Mouse (Mus musculus): ENCODE measurements at regions not wholly inside any gene's neighbourhood (a gene's known extent, or its start where the extent isn't known, plus 50 kb on each side); places are given as distances from the start of the nearest gene placed in this dataset.

DNA sequence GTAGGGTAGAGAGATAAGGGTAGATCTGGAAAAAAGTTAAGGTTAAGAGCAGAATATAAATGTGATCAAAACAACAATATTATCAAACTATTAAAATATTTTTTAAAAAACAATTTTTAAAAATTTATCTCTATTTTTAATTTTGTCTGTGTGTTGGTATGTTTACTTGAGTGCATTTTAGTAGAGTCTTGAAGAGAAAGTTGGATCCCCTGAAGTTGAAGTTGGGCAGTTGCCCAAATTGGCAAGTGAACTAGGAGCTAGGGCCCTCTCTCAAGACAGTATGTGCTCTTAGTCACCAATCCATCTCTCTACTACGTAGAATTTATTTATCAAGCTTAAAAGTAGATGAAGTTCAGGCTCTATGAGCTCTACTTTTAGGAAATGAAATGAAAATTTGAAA is 59.9 kb downstream of the Adamts1 start:
- Histone ChIP-seq H3K36me3 (replicated peaks) (no peaks in the 10 kb centered on the region), H3K27me3 (no peaks in the 10 kb centered on the region), H3K27ac (no peak overlapping the region), H3K4me1 (no peaks in the 10 kb centered on the region), H3K9ac (no peak overlapping the region), H3K4me2 (no peak overlapping the region), H3K4me3 (replicated peaks) (no peak overlapping the region), H3K9me3 (no peaks in the 10 kb centered on the region)
- 74% methylated on average over 1 of the region's 1 CpGs for WGBS
- no peak for ATAC-seq (ENCODE audit: low FRiP score)

DNA sequence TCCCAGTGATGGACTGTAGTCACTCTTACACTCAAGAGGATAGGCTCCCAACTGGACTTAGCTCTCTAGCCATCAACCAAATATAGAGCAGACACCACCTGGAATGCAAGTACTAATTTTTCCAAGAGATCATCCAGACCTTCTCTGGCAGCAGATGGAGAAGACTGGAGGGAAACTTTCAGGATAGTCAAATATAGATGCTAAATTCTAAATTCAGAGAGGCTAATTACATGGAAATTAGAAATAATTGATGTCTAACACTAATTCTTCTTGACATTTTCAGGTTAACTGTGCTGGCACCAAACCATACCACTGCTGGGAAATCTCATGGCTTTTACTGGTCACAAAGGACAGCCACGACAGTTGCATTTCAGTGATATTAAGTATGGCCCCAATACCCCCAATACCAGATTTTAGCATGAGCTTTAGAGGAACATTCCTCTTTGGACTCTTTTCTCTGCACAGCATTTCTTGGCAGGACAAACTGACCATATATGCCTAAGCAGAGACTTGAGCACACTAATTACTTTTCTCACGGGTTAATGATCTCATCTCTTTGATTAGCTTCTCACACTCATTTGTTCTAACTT is 64.2 kb downstream of the Adamts1 start:
- Histone ChIP-seq H3K36me3 (replicated peaks) (no peaks in the 10 kb centered on the region), H3K4me2 (no peak overlapping the region), H3K4me3 (replicated peaks) (no peak overlapping the region), H3K4me1 (no peaks in the 10 kb centered on the region), H3K9ac (no peak overlapping the region), H3K9me3 (no peaks in the 10 kb centered on the region), H3K27me3 (no peaks in the 10 kb centered on the region), H3K27ac (no peak overlapping the region)
- no peak for ATAC-seq (ENCODE audit: low FRiP score)
- WGBS = 80% methylated on average over 2 of the region's 2 CpGs

DNA sequence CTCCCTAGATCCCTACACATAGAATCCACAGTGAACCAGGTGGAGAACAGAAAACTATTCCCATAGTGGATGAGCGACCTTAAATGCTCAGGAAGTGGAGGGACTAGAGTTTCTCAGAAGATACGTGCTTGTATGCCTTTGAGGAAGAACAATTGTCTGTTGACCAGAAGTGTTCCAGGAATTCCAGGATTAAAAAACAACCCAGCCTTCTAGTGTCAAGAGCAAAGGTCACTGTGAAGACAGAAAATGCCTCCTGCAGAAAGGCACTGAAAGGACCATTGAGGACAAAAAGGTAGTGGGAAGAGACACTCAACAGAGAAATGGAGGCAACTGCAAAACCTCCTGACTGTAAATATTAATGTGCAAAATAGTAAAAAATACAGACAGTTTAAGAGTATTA is 74.9 kb downstream of the Adamts1 start:
- no peak overlapping the region for H3K4me3 ChIP-seq (replicated peaks)
- ATAC-seq (ENCODE audit: low FRiP score) = no peak
- no peaks in the 10 kb centered on the region for H3K9me3 ChIP-seq
- WGBS = 72% methylated on average over 2 of the region's 2 CpGs
- no peaks in the 10 kb centered on the region for H3K36me3 ChIP-seq (replicated peaks)
- no peak overlapping the region for H3K27ac ChIP-seq
- no peaks in the 10 kb centered on the region for H3K4me1 ChIP-seq
- no peaks in the 10 kb centered on the region for H3K27me3 ChIP-seq
- no peak overlapping the region for H3K9ac ChIP-seq
- H3K4me2 ChIP-seq = no peak overlapping the region

DNA sequence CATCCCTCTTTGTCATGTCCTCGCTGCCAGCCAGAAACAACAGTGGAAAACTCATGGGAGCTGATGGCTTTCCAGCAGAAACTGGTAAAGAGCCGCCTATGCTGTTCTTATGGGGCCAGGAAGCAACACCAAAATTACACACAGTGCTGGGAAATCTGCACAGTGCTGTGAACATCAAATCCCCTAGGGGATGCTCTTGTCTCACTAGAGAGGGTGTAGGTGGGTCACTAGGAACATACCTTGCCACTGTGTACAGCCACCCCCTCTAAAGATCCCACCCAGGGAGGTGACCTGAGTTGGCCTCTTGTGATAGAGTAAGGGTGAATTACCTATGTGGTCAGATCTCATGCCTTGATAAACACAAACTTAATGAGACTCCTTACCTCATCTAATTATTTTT is 80.9 kb downstream of the Adamts1 start:
- WGBS = 75% methylated on average over 2 of the region's 2 CpGs
- H3K4me2 ChIP-seq = no peak overlapping the region
- H3K4me3 ChIP-seq (replicated peaks) = no peak overlapping the region
- H3K9ac ChIP-seq = no peak overlapping the region
- no peaks in the 10 kb centered on the region for H3K36me3 ChIP-seq (replicated peaks)
- no peaks in the 10 kb centered on the region for H3K9me3 ChIP-seq
- no peaks in the 10 kb centered on the region for H3K4me1 ChIP-seq
- H3K27me3 ChIP-seq = no peaks in the 10 kb centered on the region
- no peak for ATAC-seq (ENCODE audit: low FRiP score)
- H3K27ac ChIP-seq = no peak overlapping the region

DNA sequence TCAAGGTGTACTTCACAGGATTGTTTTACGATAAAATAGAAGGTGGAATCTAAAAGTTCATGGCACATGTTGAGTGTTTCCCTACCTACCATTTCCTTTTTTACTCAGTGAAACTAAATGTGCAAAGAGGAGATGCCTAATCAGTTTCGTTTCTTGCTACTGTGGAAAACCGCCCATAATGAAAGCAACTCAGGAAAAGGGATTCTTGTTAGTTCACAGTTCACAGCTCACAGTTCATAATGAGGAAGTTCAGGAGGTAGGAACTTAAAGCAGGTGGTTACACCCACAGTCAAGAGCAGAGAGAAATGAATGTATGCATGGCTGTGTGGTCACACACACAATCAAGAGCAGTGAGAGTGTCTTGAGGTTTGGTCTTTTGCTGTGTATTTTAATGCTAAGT is 90.6 kb downstream of the Adamts1 start:
- Histone ChIP-seq H3K4me2 (no peak overlapping the region), H3K27ac (no peak overlapping the region), H3K4me1 (no peaks in the 10 kb centered on the region), H3K36me3 (replicated peaks) (no peaks in the 10 kb centered on the region), H3K9ac (no peak overlapping the region), H3K4me3 (replicated peaks) (no peak overlapping the region), H3K27me3 (no peaks in the 10 kb centered on the region), H3K9me3 (no peaks in the 10 kb centered on the region)
- no peak for ATAC-seq (ENCODE audit: low FRiP score)
- 93% methylated on average over 3 of the region's 3 CpGs for WGBS

DNA sequence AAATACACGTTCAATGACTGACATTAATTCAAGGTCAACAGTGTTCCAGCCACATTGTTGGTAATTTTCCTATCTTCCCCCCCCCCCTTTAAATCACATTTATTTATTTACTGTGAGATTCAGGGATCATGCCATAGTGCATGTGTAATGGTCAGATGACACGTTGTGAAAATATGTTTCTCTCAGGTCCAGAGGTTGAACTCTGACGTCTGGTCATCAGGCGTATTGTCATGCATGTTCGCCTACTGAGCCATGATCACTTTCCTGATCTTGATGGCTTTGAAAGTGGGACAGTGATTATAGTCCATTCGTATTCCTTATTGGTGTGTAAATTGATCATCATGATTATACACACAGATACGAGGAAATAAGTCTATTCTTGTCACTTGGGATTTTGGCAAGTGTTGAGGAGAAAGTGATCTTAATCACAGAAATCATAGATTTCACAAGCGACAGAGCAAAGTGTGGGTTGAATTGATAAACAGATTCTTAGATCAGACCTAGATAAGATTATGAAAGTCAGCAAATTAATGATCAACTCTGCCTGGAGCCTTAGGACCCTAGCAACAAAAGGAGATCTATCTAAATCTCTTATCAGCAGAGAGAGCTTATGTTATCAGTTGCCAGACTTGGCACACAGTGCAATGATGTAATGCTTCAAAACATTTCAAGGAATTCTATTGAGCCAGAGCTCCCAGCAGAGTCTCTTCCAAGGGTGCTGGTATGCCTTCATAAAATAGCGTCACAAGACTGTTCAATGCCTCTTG is 98.5 kb downstream of the Adamts1 start:
- no peaks in the 10 kb centered on the region for H3K4me1 ChIP-seq
- no peak overlapping the region for H3K4me2 ChIP-seq
- no peak for ATAC-seq (ENCODE audit: low FRiP score)
- no peak overlapping the region for H3K27ac ChIP-seq
- no peaks in the 10 kb centered on the region for H3K27me3 ChIP-seq
- no peak overlapping the region for H3K9ac ChIP-seq
- no peaks in the 10 kb centered on the region for H3K9me3 ChIP-seq
- H3K4me3 ChIP-seq (replicated peaks) = no peak overlapping the region
- no peaks in the 10 kb centered on the region for H3K36me3 ChIP-seq (replicated peaks)
- WGBS = 86% methylated on average over 9 of the region's 9 CpGs

DNA sequence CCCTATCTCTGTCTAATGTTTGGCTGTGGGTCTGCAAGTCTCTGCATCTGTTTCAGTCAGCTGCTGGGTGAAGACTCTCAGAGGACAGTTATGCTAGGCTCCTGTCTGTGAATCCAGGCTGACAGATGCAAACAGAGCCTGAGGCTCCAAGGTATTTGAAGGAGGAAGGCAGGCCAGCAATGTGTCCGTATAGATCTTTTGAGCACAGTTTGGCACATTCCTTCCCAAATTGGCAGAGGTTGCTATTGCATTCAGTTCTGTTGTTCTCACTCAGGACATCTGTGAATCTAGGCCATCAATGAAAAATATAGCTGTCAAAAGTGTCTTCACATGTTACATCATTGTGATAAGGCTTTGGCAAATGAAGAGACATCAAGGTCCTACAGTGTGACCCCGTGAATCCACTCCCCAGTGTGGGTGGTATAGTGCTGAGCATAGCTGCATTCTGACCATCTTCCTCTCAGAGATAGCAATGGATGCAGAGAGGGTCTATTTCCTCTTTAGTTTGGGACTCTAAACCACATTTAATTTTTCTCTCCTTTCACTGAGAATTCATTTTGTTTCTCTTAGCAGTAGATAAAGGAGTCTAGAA is 99.9 kb downstream of the Adamts1 start:
- Histone ChIP-seq H3K9ac (no peak overlapping the region), H3K4me1 (no peaks in the 10 kb centered on the region), H3K36me3 (replicated peaks) (no peaks in the 10 kb centered on the region), H3K27me3 (no peaks in the 10 kb centered on the region), H3K27ac (no peak overlapping the region), H3K9me3 (no peaks in the 10 kb centered on the region), H3K4me3 (replicated peaks) (no peak overlapping the region), H3K4me2 (no peak overlapping the region)
- WGBS = 88% methylated on average over 2 of the region's 2 CpGs
- ATAC-seq (ENCODE audit: low FRiP score) = no peak

DNA sequence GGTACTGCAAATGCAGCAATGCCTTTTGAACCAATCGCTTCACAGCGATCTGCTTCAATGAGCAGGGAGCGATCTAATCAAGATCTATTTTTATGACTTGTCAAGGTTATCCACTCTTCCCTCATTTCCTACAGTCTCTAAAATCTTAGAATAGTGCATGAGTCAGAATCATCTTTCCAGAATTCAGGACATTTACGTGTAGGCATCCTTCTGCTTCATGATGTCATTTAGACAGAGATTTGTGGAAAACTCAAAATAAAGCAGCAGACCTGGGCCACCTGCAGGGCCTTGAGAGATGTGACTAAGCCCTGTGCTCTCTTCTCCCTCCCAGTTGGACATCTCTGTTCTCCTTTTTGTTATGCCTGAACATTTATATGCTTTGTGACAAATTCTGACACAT is 103.6 kb downstream of the Adamts1 start:
- no peaks in the 10 kb centered on the region for H3K36me3 ChIP-seq (replicated peaks)
- no peak overlapping the region for H3K4me2 ChIP-seq
- no peak overlapping the region for H3K4me3 ChIP-seq (replicated peaks)
- H3K9me3 ChIP-seq = no peaks in the 10 kb centered on the region
- WGBS = 87% methylated on average over 4 of the region's 4 CpGs
- no peaks in the 10 kb centered on the region for H3K4me1 ChIP-seq
- no peak for ATAC-seq (ENCODE audit: low FRiP score)
- H3K27me3 ChIP-seq = no peaks in the 10 kb centered on the region
- no peak overlapping the region for H3K9ac ChIP-seq
- no peak overlapping the region for H3K27ac ChIP-seq

DNA sequence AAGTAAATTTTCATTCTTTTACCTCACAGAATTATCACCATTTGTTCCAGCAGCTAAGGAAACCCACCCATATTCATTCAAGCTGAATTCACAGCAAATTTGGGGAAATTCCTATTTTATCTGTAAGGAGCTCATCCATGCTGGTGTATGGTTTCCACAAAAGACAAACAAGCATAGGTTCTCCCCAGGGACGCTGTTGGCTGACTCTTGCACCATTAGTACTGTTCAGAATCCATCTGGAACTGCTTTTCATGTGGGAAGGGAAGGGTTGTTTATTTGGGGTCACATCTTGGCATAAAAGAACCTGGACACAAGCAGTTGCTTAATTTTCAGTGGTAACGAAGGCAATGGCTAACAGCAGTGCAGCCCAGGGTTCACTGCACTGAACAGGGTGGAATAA is 120.2 kb downstream of the Adamts1 start:
- H3K4me1 ChIP-seq = peaks cover 5% of the 10 kb centered on the region; the same call in 1 of the 2 replicates
- no peaks in the 10 kb centered on the region for H3K27me3 ChIP-seq
- ATAC-seq (ENCODE audit: low FRiP score) = no peak
- H3K36me3 ChIP-seq (replicated peaks) = no peaks in the 10 kb centered on the region
- 71% methylated on average over 2 of the region's 2 CpGs for WGBS
- no peak overlapping the region for H3K9ac ChIP-seq
- H3K4me3 ChIP-seq (replicated peaks) = no peak overlapping the region
- H3K27ac ChIP-seq = no peak overlapping the region
- no peaks in the 10 kb centered on the region for H3K9me3 ChIP-seq
- H3K4me2 ChIP-seq = no peak overlapping the region

DNA sequence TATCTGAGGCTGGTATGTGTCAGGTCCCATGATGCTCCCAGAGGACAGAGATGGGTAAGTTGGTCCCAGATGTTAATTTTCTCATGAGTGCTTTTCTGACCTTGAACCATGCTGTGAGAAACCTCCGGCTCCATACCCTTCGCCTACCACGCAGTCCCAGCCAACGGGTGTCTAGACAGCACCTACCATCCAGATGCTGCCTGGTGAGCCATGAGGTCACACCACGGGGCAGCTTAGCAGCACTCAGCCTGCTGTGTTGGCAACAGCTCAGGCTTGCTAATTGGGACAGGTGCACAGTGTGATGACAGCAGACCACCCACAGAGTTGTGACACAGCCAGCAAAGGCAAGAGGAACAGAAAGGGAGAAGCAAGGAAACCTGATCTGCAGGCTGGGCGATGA is 122.6 kb downstream of the Adamts1 start:
- no peaks in the 10 kb centered on the region for H3K9me3 ChIP-seq
- WGBS = 56% methylated on average over 6 of the region's 6 CpGs
- H3K4me1 ChIP-seq = peaks cover 5% of the 10 kb centered on the region; the same call in 1 of the 2 replicates
- no peak overlapping the region for H3K27ac ChIP-seq
- H3K36me3 ChIP-seq (replicated peaks) = no peaks in the 10 kb centered on the region
- ATAC-seq (ENCODE audit: low FRiP score) = peak; percentile 77; the same call in 1 of the 2 replicates
- H3K9ac ChIP-seq = no peak overlapping the region
- no peak overlapping the region for H3K4me3 ChIP-seq (replicated peaks)
- no peaks in the 10 kb centered on the region for H3K27me3 ChIP-seq
- H3K4me2 ChIP-seq = no peak overlapping the region

DNA sequence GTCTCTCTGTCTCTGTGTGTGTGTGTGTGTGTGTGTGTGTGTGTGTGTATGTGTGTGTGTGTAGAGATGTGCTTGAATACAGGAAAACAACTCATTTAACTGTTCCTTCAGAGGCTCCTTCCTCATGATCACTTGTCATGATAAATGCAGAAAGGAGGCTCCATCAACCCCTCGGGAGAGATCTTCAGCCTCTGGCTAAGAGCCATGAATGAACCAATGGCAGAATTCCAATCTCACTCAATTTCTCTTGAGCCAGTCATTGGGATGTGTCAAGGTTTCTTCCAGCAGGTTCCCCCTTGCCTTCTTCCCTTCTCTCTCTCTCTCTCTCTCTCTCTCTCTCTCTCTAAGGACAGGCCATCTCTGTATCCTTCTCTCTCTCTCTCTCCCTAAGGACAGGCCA is 124.1 kb downstream of the Adamts1 start:
- no peak overlapping the region for H3K27ac ChIP-seq
- WGBS = 63% methylated on average over 1 of the region's 1 CpGs
- no peaks in the 10 kb centered on the region for H3K9me3 ChIP-seq
- no peaks in the 10 kb centered on the region for H3K36me3 ChIP-seq (replicated peaks)
- no peak overlapping the region for H3K4me3 ChIP-seq (replicated peaks)
- no peaks in the 10 kb centered on the region for H3K27me3 ChIP-seq
- peaks cover 5% of the 10 kb centered on the region; the same call in 1 of the 2 replicates for H3K4me1 ChIP-seq
- no peak for ATAC-seq (ENCODE audit: low FRiP score)
- no peak overlapping the region for H3K9ac ChIP-seq
- H3K4me2 ChIP-seq = no peak overlapping the region

DNA sequence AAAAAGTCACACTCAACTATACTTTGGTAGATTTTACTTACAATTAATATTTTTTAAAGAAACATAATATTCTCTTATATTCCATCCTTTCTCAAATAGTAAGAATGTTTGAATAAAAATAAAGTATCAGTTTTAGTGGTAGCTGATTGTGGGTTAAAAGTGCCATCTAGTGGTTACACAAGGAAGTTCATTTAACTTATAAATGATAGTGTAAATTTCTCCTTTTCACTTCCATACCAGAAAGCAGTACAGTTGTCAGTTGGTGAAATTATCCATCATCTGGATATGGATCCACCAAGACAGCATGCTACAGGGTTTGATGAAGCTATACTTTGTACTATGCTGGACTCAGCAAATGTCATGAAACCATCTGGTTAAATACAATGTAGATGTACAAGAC is 124.7 kb downstream of the Adamts1 start:
- no peaks in the 10 kb centered on the region for H3K36me3 ChIP-seq (replicated peaks)
- peak; percentile 54; the same call in 1 of the 2 replicates for ATAC-seq (ENCODE audit: low FRiP score)
- no peak overlapping the region for H3K27ac ChIP-seq
- H3K4me1 ChIP-seq = peaks cover 5% of the 10 kb centered on the region; the same call in 1 of the 2 replicates
- no peak overlapping the region for H3K4me2 ChIP-seq
- no peak overlapping the region for H3K9ac ChIP-seq
- H3K27me3 ChIP-seq = no peaks in the 10 kb centered on the region
- H3K9me3 ChIP-seq = no peaks in the 10 kb centered on the region
- no peak overlapping the region for H3K4me3 ChIP-seq (replicated peaks)

DNA sequence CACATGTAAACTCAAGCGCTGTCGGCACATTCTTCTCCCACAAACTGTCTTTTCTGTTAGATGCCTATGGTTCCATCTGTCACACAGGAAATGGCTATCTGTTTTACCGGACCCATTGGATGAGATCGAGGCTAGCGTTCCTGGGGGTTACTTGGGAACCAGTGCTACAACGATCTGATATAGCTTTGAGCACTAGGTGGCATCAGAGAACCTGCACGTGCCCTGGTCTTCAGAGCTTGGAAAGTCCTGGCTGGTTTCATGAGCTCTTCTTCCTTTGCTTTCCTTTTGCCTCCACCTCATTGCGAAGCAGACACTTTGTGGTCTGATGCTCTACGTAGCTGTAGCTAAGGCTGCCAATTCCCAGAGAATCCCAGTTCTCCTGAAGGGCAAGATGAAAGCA is 123.8 kb upstream of the Cyyr1 start:
- H3K36me3 ChIP-seq (replicated peaks) = no peaks in the 10 kb centered on the region
- no peak overlapping the region for H3K4me3 ChIP-seq (replicated peaks)
- peaks cover 5% of the 10 kb centered on the region; the same call in 1 of the 2 replicates for H3K4me1 ChIP-seq
- H3K9ac ChIP-seq = no peak overlapping the region
- no peaks in the 10 kb centered on the region for H3K27me3 ChIP-seq
- ATAC-seq (ENCODE audit: low FRiP score) = 0 out of 2 replicates have a peak, but pooled peaks have one; percentile 34
- H3K9me3 ChIP-seq = no peaks in the 10 kb centered on the region
- H3K27ac ChIP-seq = no peak overlapping the region
- 40% methylated on average over 9 of the region's 9 CpGs for WGBS
- no peak overlapping the region for H3K4me2 ChIP-seq

Data from forebrain, embryonic 12.5 days (tissue).